Mouse (Mus musculus) embryonic facial prominence, embryonic 12.5 days (tissue): ENCODE measurements around the gene Smpd3. TPM values are rescaled to one million over a fixed set of nuclear protein-coding genes. Genes with fewer than 3 reads are reported as not detected.

Source experiments
- ATAC-seq: fragments of 200-750 bp; cut with Nextera tagmentation; 2 replicates; pipeline ENCODE4 v1.8.0; 2017; ENCODE audit not compliant: insufficient number of reproducible peaks, insufficient read depth, low FRiP score, low TSS enrichment
- H3K27ac ChIP-seq: fragments of 300-500 bp; sonication (generic); 2 replicates; pipeline ENCODE4 v1.5.1; 2016; ENCODE audit warnings: mild to moderate bottlenecking
- H3K27me3 ChIP-seq: fragments of 300-500 bp; sonication (generic); 2 replicates; pipeline ENCODE4 v1.6.1; 2016; ENCODE audit warnings: mild to moderate bottlenecking, moderate library complexity
- H3K36me3 ChIP-seq: fragments of 300-500 bp; sonication (generic); 2 replicates; pipeline ENCODE4 v1.6.1; 2016; ENCODE audit warnings: mild to moderate bottlenecking
- H3K4me1 ChIP-seq: fragments of 300-500 bp; sonication (generic); 2 replicates; pipeline ENCODE4 v1.6.1; 2016
- H3K4me2 ChIP-seq: fragments of 300-500 bp; sonication (generic); replicated peaks from 2 replicates; pipeline ENCODE4 v1.6.1; 2016; ENCODE audit warnings: mild to moderate bottlenecking, moderate library complexity
- H3K4me3 ChIP-seq: fragments of 300-500 bp; sonication (generic); 2 replicates; pipeline ENCODE4 v1.5.1; 2016; ENCODE audit warnings: mild to moderate bottlenecking
- H3K9ac ChIP-seq: fragments of 300-500 bp; sonication (generic); 2 replicates; pipeline ENCODE4 v1.6.1; 2016; ENCODE audit warnings: mild to moderate bottlenecking, moderate library complexity
- H3K9me3 ChIP-seq: fragments of 300-500 bp; sonication (generic); 2 replicates; pipeline ENCODE4 v1.6.1; 2016; ENCODE audit warnings: mild to moderate bottlenecking, moderate library complexity
- WGBS: fragments of 180-500 bp; shearing (Covaris S2); methylation state at CpG from one replicate; pipeline ENCODE4 v1.1.7; 2016; 5-methylcytosine and 5-hydroxymethylcytosine counted together
- polyA plus RNA-seq: library from polyadenylated mRNA; unstranded; fragments of >200 nt; fragmentation: Nextera tagmentation; extraction: Ambion mirVana; gene quantifications from 2 replicates; pipeline ENCODE4 v1.2.1, GENCODE M21; 2016

The Smpd3 gene
- polyA plus RNA-seq, 1 experiment from 2014 or later, result 4.4 TPM

DNA sequence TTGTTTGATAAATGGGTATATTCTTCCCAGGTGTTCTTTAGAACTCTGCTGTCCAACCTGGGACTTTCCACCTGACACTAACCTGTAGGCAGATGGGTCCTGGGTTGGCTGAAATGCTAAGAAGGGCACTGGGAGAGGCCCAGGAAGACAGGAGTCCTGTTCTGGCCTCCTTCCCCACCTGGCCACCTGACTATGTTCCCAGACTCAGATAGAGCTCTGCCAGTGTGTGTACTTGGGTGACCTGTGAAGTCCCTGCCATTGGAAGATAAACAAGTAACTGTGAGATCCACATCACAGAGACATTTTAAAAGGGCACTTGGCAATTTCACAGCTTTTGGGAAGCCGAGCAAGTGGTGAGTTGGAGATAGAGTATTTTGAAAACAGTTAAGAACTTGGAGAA, 31.7 kb downstream of the Smpd3 start:
- Histone ChIP-seq H3K4me3 (no peak overlapping the region), H3K9me3 (no peaks in the 10 kb centered on the region), H3K27ac (no peak overlapping the region), H3K4me1 (0 out of 2 replicates have a peak, but pooled peaks cover 4% of the 10 kb centered on the region), H3K4me2 (no peak overlapping the region), H3K36me3 (no peaks in the 10 kb centered on the region), H3K27me3 (no peaks in the 10 kb centered on the region), H3K9ac (no peak overlapping the region)
- WGBS, result 89% methylated on average over 1 of the region's 1 CpGs
- ATAC-seq, result no peak

DNA sequence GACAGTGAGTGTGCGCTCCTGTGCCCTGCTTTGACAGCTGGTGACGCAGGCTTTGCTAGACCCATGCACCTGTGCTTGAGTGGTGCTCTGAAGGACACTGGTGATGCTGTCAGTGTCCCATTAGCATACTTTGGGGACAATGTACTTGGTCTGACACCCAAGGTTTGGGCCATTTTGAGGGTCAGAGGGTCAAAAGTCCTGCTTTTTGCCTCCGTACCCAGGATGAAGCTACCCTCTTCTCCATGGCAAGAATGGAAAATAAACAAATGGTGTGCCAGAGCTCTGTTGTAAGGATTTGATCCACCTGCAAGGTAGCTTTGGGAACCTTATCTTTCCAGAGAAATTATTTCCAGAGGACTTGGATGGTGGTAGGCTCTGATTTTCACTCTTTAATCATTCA, 32.5 kb downstream of the Smpd3 start:
- H3K27ac ChIP-seq, result no peak overlapping the region
- 85% methylated on average over 3 of the region's 3 CpGs for WGBS
- H3K9me3 ChIP-seq, result no peaks in the 10 kb centered on the region
- ATAC-seq, result no peak
- no peak overlapping the region for H3K4me2 ChIP-seq
- H3K4me1 ChIP-seq, result 0 out of 2 replicates have a peak, but pooled peaks cover 4% of the 10 kb centered on the region
- H3K27me3 ChIP-seq, result no peaks in the 10 kb centered on the region
- no peak overlapping the region for H3K4me3 ChIP-seq
- no peak overlapping the region for H3K9ac ChIP-seq
- no peaks in the 10 kb centered on the region for H3K36me3 ChIP-seq

GRCm38 (mm10) chr8:106304321-106304720, 33.5 kb downstream of the Smpd3 start:
- no peaks in the 10 kb centered on the region for H3K27me3 ChIP-seq
- no peak for ATAC-seq
- H3K36me3 ChIP-seq, result no peaks in the 10 kb centered on the region
- no peaks in the 10 kb centered on the region for H3K9me3 ChIP-seq
- no peak overlapping the region for H3K4me2 ChIP-seq
- 0 out of 2 replicates have a peak, but pooled peaks cover 4% of the 10 kb centered on the region for H3K4me1 ChIP-seq
- H3K4me3 ChIP-seq, result no peak overlapping the region
- no peak overlapping the region for H3K27ac ChIP-seq
- no peak overlapping the region for H3K9ac ChIP-seq
- 76% methylated on average over 6 of the region's 6 CpGs for WGBS

GRCm38 (mm10) chr8:106300739-106301715, 36.8 kb downstream of the Smpd3 start:
- Histone ChIP-seq H3K27ac (no peak overlapping the region), H3K9me3 (no peaks in the 10 kb centered on the region), H3K4me1 (no peaks in the 10 kb centered on the region), H3K4me2 (no peak overlapping the region), H3K27me3 (no peaks in the 10 kb centered on the region), H3K9ac (no peak overlapping the region), H3K36me3 (no peaks in the 10 kb centered on the region), H3K4me3 (no peak overlapping the region)
- WGBS, result 72% methylated on average over 9 of the region's 9 CpGs
- ATAC-seq, result no peak

GRCm38 (mm10) chr8:106299686-106300085, 38.1 kb downstream of the Smpd3 start:
- H3K27me3 ChIP-seq, result no peaks in the 10 kb centered on the region
- H3K36me3 ChIP-seq, result no peaks in the 10 kb centered on the region
- ATAC-seq, result no peak
- no peak overlapping the region for H3K27ac ChIP-seq
- H3K4me1 ChIP-seq, result no peaks in the 10 kb centered on the region
- 87% methylated on average over 3 of the region's 3 CpGs for WGBS
- H3K4me2 ChIP-seq, result no peak overlapping the region
- no peaks in the 10 kb centered on the region for H3K9me3 ChIP-seq
- no peak overlapping the region for H3K9ac ChIP-seq
- no peak overlapping the region for H3K4me3 ChIP-seq

DNA sequence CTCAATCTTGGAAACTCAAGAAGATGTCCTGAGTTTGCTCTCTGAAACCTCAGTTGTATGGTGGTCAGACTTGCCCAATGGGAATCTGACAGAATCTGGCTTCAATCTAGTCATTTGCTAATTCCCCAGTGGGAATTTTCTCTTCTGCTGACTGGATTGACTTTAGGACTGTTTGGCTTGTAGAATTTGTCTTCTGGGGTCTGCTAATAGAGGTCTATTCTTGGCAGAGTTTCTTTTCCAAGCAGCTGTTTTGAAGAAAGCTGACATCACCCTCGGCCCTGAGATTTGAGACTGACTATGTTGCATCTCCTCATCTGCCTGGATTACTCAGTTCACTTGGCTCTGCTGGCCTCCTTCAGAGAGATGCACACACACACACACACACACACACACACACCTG, 38.9 kb downstream of the Smpd3 start:
- H3K4me2 ChIP-seq, result no peak overlapping the region
- no peaks in the 10 kb centered on the region for H3K4me1 ChIP-seq
- H3K27ac ChIP-seq, result no peak overlapping the region
- no peak for ATAC-seq
- no peak overlapping the region for H3K9ac ChIP-seq
- H3K36me3 ChIP-seq, result no peaks in the 10 kb centered on the region
- no peak overlapping the region for H3K4me3 ChIP-seq
- no peaks in the 10 kb centered on the region for H3K9me3 ChIP-seq
- 65% methylated on average over 1 of the region's 1 CpGs for WGBS
- H3K27me3 ChIP-seq, result no peaks in the 10 kb centered on the region

DNA sequence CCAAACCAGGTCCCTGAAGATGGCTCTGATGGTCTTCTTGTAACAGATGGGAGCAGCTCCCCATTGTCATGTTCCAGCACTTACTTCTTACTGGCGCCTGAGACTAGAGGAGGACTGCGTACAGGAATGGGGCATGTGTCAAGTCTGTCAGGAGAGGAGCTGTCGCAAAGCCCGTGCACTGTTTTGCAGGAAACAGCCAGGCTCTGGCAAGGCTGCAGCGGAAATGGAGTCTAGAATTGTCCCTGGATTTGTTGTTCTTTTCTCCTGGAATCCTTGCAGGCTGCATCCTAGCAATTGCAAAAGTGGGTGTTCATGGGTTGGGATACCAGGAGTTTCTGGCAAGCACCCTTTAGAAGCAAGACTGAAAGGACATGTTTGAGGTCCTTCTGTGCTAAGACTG, 39.5 kb downstream of the Smpd3 start:
- no peak overlapping the region for H3K4me3 ChIP-seq
- no peaks in the 10 kb centered on the region for H3K27me3 ChIP-seq
- no peak overlapping the region for H3K27ac ChIP-seq
- H3K36me3 ChIP-seq, result no peaks in the 10 kb centered on the region
- ATAC-seq, result no peak
- H3K4me1 ChIP-seq, result no peaks in the 10 kb centered on the region
- no peak overlapping the region for H3K4me2 ChIP-seq
- H3K9me3 ChIP-seq, result no peaks in the 10 kb centered on the region
- WGBS, result 65% methylated on average over 5 of the region's 5 CpGs
- H3K9ac ChIP-seq, result no peak overlapping the region

DNA sequence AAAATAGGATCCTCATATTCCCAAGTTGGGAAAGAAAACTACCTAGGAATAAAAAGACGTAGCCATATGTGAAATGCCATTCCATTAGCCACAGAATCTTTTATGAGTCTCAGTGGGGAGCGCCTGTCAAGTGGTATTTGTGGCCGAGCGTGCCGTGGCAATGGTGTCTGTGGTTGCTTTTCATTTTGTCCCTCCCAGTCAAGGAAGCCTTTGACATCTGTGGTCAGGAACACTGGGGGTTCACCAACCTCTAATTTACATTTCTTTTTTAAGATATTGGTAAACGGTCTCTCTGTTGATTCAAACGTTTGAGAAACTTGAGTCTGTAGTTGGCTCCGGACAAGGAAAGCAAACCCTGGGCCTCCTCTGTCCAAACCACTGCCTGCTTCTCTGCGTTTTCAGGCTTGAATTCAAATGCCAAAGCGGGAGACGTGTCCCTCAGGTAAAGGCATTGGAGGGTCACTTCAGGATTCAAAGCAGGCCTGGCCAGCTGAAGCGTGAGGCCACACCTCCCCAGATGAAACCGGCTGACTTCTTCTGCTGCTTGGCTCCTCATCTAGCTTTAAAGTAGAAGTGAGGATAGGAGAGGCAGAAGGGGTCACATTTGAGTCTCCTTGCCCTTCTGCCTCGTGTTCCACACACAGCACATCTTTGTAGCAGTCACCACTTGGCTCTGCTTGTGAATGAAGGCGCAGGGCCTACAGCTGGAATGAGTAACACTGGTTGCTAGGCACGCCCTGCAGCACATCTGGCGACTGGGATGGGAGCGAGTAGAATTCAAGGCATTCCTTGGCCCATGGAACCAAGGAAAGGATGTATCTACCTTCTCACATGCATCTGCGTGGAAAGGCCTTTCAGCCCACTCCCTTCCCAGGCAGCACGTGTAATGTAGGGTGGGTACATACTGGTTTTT, 45.0 kb downstream of the Smpd3 start:
- Histone ChIP-seq H3K27me3 (no peaks in the 10 kb centered on the region), H3K4me3 (no peak overlapping the region), H3K27ac (no peak overlapping the region), H3K4me1 (no peaks in the 10 kb centered on the region), H3K9ac (no peak overlapping the region), H3K4me2 (no peak overlapping the region), H3K36me3 (no peaks in the 10 kb centered on the region), H3K9me3 (no peaks in the 10 kb centered on the region)
- 70% methylated on average over 20 of the region's 20 CpGs for WGBS
- ATAC-seq, result no peak

DNA sequence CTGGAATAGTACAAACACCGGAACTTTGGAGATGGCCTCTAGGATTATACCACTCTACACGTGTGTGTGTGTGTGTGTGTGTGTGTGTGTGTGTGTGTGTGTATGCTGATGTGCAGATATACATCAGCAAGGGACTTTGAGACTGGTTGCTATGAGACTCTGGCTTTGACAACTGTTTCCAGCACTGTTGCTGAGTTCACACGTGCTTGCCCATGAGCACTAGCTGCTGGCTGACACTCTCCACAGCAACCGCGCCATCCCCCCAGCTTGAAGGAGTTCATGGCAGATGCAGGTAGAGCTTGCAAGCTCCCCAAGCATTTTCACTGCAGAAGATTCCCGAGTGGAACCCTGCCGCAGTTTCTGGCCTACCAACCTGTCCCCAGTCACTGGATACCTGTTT, 48.3 kb downstream of the Smpd3 start:
- Histone ChIP-seq H3K4me2 (no peak overlapping the region), H3K4me3 (no peak overlapping the region), H3K27ac (no peak overlapping the region), H3K27me3 (no peaks in the 10 kb centered on the region), H3K9me3 (no peaks in the 10 kb centered on the region), H3K9ac (no peak overlapping the region), H3K4me1 (no peaks in the 10 kb centered on the region), H3K36me3 (no peaks in the 10 kb centered on the region)
- no peak for ATAC-seq
- 62% methylated on average over 7 of the region's 7 CpGs for WGBS

DNA sequence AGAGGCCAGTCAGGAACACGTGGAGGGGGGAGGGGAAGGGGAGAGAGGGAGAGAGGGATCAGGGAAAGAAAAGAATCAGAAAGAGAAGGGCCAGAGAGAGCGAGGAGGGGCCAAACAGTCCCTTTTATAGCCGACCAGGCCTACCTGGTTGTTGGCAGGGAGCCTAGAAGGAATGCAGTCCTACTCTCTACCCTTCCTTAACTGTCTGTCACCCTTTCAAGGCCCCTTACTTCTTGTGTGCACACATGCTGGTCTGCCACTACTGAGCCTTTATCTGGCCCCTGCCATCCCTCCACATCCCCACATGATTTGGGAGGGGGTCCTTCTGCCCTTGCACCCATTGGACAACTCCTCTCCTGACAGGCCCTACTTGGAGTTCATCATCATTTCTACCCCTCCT, 49.1 kb downstream of the Smpd3 start:
- ATAC-seq, result no peak
- H3K4me1 ChIP-seq, result no peaks in the 10 kb centered on the region

DNA sequence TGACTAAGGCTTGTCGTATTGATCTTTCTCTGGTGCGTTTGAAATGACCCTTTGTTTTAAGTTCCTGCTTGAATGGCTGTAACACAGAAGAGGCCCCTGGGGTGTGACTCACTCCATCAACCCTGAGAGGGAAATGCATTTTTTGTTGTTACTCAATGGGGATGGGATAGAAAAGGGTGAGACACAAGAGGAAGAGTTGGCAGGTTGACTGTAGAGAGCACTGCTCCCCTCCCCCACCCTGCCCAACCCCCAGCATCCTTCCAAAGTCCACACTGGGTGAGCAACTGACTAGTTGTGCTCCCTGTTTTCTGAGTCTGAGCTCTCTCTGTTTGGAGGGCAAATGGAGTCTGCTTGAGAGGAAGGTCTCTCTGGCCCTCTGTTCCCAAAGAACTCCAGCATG, 50.3 kb downstream of the Smpd3 start:
- no peaks in the 10 kb centered on the region for H3K4me1 ChIP-seq
- no peak overlapping the region for H3K4me3 ChIP-seq
- no peak for ATAC-seq
- H3K4me2 ChIP-seq, result no peak overlapping the region
- no peaks in the 10 kb centered on the region for H3K36me3 ChIP-seq
- H3K27me3 ChIP-seq, result no peaks in the 10 kb centered on the region
- H3K9ac ChIP-seq, result no peak overlapping the region
- 24% methylated on average over 2 of the region's 2 CpGs for WGBS
- no peaks in the 10 kb centered on the region for H3K9me3 ChIP-seq
- H3K27ac ChIP-seq, result no peak overlapping the region

More for the DNA sequence above, 49.1 kb downstream of the Smpd3 start:
- Histone ChIP-seq H3K9ac (no peak overlapping the region), H3K9me3 (no peaks in the 10 kb centered on the region), H3K27me3 (no peaks in the 10 kb centered on the region), H3K36me3 (no peaks in the 10 kb centered on the region), H3K4me2 (no peak overlapping the region), H3K27ac (no peak overlapping the region), H3K4me3 (no peak overlapping the region)
- 39% methylated on average over 3 of the region's 3 CpGs for WGBS
